Mouse (Mus musculus): ENCODE data around the gene Gm13271.
A peak's percentile ranks its signal among the peaks of the same experiment; 100 is the strongest.
"Not testable (repeated sequence)": the region's sequence is repeated elsewhere in the genome, so short reads cannot be mapped to it uniquely, and the experiment has no call there.

Gene Gm13271

DNA sequence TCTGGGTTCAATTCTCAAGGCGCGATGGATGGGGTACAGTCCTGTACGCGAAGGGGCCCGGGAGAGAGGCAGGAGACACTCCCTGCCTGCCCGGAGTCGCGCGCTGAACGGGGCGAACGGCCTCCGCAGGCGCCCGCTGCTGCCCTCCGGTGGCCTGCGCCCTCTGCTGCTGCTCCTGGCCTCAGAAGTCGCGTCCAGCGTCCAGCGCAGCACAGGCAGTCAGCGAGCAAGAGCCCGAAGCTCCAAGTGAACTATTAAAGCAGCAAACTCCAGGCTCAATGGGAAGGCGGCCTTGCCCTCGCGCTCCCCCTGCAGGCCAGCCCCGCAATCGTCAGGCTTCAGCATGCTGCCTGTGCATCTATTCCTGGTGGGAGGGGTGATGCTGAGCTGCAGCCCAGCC, 5.8 kb downstream of the Gm13271 start:
- peak; percentile 80 for DNase-seq (ENCODE audit: low spot score)

DNA sequence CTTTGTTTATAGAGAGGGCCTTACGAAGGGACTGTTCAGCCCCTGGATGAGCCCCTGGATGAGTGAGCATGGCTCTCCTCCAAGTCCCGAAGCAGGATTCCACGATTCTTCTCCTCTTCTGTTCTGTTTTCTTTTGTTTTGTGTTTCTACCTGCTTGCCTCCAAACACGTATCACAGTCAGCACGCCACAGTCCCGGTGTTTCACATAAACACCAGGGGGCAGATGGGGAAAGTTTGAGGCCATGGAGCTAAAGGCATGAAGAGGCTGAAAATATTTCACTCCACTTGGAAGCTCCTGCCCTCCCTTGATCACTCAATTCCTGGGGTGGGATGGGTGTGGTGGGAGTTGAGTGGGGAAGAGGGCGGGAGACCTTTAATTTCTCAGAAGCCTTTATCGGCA, 7.1 kb downstream of the Gm13271 start:
- DNase-seq (ENCODE audit: low spot score), result peak; percentile 71

DNA sequence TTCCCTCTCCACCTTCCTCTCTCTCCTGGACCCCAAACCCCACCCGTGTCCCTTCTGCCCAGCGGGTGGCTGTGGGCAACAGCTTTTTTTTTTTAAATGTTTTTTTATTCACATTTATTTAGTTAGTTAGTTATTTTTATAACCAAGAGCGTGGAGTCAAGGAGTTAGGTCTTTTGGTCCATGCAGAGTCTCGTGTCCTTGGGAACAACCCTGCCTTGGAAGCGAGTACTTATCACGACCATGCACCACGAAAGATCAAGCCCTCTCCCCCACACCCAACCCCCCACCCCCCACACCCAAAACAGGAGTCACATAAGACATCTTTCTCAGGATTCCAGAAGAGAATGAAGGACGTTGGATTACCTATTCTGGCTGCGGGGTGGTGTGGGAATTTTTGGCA, 7.7 kb downstream of the Gm13271 start:
- DNase-seq (ENCODE audit: low spot score), result peak; percentile 10

DNA sequence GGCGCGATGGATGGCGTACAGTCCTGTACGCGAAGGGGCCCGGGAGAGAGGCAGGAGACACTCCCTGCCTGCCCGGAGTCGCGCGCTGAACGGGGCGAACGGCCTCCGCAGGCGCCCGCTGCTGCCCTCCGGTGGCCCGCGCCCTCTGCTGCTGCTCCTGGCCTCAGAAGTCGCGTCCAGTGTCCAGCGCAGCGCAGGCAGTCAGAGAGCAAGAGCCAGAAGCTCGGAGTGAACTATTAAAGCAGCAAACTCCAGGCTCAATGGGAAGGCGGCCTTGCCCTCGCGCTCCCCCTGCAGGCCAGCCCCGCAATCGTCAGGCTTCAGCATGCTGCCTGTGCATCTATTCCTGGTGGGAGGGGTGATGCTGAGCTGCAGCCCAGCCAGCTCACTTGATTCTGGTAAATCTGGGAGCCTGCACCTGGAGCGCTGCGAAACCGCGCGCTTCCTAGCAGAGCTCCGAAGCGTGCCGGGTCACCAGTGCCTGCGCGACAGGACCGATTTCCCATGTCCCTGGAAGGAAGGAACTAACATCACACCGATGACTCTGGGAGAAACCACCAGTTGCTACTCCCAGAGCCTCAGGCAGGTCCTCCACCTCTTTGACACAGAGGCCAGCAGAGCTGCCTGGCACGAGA, 8.8 kb downstream of the Gm13271 start:
- peak; percentile 56 for DNase-seq (ENCODE audit: low spot score)

DNA sequence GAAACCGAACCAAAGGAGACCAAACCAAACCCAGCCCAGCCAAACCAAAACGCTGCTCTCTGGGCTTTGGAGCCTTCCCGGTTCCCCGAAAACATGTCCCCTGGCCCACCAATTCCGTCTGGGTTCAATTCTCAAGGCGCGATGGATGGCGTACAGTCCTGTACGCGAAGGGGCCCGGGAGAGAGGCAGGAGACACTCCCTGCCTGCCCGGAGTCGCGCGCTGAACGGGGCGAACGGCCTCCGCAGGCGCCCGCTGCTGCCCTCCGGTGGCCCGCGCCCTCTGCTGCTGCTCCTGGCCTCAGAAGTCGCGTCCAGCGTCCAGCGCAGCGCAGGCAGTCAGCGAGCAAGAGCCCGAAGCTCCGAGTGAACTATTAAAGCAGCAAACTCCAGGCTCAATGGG, 18.9 kb downstream of the Gm13271 start, which contains the start of gene Gm13290:
Gene Gm13290 (plus strand): TSS at position 301 of the 400 bp plus-strand sequence.
- not testable (repeated sequence) for DNase-seq (ENCODE audit: low spot score)

DNA sequence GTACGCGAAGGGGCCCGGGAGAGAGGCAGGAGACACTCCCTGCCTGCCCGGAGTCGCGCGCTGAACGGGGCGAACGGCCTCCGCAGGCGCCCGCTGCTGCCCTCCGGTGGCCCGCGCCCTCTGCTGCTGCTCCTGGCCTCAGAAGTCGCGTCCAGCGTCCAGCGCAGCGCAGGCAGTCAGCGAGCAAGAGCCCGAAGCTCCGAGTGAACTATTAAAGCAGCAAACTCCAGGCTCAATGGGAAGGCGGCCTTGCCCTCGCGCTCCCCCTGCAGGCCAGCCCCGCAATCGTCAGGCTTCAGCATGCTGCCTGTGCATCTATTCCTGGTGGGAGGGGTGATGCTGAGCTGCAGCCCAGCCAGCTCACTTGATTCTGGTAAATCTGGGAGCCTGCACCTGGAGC, 22.0 kb downstream of the Gm13271 start, which contains the start of gene Gm13289:
Gene Gm13289 (plus strand): TSS at position 301 of the 400 bp plus-strand sequence.
- DNase-seq (ENCODE audit: low spot score), result not testable (repeated sequence)

DNA sequence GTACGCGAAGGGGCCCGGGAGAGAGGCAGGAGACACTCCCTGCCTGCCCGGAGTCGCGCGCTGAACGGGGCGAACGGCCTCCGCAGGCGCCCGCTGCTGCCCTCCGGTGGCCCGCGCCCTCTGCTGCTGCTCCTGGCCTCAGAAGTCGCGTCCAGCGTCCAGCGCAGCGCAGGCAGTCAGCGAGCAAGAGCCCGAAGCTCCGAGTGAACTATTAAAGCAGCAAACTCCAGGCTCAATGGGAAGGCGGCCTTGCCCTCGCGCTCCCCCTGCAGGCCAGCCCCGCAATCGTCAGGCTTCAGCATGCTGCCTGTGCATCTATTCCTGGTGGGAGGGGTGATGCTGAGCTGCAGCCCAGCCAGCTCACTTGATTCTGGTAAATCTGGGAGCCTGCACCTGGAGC, 24.9 kb downstream of the Gm13271 start, which contains the start of gene Gm13272:
Gene Gm13272 (plus strand): TSS at position 301 of the 400 bp plus-strand sequence.
- DNase-seq (ENCODE audit: low spot score), result not testable (repeated sequence)

DNA sequence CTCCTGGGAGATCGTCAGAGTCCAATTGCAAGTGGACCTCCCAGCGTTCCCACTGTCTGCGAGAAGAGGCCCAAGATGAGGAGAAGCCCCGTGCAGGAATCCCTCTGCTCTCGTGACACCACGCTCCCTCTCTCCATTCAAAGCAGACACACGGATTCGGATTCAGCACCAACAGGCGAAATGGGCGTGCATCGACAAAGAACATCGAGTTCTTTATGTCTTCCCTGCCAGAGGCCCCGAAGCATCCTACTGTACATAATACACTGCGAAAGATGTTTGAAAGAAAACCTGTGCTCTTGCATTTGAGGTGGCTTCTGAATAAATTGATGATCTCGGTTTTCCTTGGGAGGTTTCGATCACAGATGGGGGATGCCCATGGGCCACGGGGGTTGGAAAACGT, 25.7 kb downstream of the Gm13271 start:
- DNase-seq (ENCODE audit: low spot score), result not testable (repeated sequence)

DNA sequence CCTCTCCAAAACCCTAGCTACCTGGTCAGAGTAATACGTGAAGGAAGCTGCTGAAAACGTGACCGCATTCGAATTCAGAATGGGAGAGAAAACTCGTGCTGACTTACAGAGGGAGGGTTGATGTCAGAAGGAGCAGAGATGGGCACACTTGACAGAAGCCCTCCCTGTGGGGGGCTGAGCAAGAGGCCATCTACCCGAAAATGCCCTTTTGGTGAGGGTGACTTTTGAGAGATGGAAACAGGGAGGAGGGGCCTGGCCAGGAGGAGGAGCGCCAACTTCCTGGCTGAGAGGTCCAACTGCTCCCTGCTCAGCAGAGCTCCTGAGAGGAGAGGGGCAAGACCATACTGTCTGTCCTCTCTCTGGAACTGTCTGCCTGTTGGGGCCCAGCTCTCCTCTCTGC, 27.2 kb downstream of the Gm13271 start, which contains the start of gene Ifnz:
Gene Ifnz (plus strand): TSS at position 301 of the 400 bp plus-strand sequence.
- not testable (repeated sequence) for DNase-seq (ENCODE audit: low spot score)

DNA sequence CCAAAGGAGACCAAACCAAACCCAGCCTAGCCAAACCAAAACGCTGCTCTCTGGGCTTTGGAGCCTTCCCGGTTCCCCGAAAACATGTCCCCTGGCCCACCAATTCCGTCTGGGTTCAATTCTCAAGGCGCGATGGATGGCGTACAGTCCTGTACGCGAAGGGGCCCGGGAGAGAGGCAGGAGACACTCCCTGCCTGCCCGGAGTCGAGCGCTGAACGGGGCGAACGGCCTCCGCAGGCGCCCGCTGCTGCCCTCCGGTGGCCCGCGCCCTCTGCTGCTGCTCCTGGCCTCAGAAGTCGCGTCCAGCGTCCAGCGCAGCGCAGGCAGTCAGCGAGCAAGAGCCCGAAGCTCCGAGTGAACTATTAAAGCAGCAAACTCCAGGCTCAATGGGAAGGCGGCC, 27.7 kb downstream of the Gm13271 start:
- DNase-seq (ENCODE audit: low spot score), result not testable (repeated sequence)

DNA sequence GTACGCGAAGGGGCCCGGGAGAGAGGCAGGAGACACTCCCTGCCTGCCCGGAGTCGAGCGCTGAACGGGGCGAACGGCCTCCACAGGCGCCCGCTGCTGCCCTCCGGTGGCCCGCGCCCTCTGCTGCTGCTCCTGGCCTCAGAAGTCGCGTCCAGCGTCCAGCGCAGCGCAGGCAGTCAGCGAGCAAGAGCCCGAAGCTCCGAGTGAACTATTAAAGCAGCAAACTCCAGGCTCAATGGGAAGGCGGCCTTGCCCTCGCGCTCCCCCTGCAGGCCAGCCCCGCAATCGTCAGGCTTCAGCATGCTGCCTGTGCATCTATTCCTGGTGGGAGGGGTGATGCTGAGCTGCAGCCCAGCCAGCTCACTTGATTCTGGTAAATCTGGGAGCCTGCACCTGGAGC, 30.7 kb downstream of the Gm13271 start, which contains the start of gene Gm13276:
Gene Gm13276 (plus strand): TSS at position 301 of the 400 bp plus-strand sequence.
- DNase-seq (ENCODE audit: low spot score), result not testable (repeated sequence)

DNA sequence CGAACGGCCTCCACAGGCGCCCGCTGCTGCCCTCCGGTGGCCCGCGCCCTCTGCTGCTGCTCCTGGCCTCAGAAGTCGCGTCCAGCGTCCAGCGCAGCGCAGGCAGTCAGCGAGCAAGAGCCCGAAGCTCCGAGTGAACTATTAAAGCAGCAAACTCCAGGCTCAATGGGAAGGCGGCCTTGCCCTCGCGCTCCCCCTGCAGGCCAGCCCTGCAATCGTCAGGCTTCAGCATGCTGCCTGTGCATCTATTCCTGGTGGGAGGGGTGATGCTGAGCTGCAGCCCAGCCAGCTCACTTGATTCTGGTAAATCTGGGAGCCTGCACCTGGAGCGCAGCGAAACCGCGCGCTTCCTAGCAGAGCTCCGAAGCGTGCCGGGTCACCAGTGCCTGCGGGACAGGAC, 33.7 kb downstream of the Gm13271 start, which contains the start of gene Gm13277:
Gene Gm13277 (plus strand): TSS at position 231 of the 400 bp plus-strand sequence.
- DNase-seq (ENCODE audit: low spot score), result peak; percentile 73

DNA sequence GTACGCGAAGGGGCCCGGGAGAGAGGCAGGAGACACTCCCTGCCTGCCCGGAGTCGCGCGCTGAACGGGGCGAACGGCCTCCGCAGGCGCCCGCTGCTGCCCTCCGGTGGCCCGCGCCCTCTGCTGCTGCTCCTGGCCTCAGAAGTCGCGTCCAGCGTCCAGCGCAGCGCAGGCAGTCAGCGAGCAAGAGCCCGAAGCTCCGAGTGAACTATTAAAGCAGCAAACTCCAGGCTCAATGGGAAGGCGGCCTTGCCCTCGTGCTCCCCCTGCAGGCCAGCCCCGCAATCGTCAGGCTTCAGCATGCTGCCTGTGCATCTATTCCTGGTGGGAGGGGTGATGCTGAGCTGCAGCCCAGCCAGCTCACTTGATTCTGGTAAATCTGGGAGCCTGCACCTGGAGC, 36.6 kb downstream of the Gm13271 start, which contains the start of gene Gm13278:
Gene Gm13278 (plus strand): TSS at position 301 of the 400 bp plus-strand sequence.
- not testable (repeated sequence) for DNase-seq (ENCODE audit: low spot score)

DNA sequence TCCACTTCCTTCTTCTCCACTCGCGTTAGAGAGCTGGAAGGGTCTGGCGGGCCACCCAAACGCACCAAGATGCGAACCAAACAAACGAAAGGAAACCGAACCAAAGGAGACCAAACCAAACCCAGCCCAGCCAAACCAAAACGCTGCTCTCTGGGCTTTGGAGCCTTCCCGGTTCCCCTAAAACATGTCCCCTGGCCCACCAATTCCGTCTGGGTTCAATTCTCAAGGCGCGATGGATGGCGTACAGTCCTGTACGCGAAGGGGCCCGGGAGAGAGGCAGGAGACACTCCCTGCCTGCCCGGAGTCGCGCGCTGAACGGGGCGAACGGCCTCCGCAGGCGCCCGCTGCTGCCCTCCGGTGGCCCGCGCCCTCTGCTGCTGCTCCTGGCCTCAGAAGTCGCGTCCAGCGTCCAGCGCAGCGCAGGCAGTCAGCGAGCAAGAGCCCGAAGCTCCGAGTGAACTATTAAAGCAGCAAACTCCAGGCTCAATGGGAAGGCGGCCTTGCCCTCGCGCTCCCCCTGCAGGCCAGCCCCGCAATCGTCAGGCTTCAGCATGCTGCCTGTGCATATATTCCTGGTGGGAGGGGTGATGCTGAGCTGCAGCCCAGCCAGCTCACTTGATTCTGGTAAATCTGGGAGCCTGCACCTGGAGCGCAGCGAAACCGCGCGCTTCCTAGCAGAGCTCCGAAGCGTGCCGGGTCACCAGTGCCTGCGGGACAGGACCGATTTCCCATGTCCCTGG, 39.4 kb downstream of the Gm13271 start, which contains the start of gene Gm13275:
Gene Gm13275 (plus strand): TSS at position 552 of the 740 bp plus-strand sequence.
- DNase-seq (ENCODE audit: low spot score), result peak; percentile 57

DNA sequence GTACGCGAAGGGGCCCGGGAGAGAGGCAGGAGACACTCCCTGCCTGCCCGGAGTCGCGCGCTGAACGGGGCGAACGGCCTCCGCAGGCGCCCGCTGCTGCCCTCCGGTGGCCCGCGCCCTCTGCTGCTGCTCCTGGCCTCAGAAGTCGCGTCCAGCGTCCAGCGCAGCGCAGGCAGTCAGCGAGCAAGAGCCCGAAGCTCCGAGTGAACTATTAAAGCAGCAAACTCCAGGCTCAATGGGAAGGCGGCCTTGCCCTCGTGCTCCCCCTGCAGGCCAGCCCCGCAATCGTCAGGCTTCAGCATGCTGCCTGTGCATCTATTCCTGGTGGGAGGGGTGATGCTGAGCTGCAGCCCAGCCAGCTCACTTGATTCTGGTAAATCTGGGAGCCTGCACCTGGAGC, 42.4 kb downstream of the Gm13271 start, which contains the start of gene Gm13279:
Gene Gm13279 (plus strand): TSS at position 301 of the 400 bp plus-strand sequence.
- not testable (repeated sequence) for DNase-seq (ENCODE audit: low spot score)

DNA sequence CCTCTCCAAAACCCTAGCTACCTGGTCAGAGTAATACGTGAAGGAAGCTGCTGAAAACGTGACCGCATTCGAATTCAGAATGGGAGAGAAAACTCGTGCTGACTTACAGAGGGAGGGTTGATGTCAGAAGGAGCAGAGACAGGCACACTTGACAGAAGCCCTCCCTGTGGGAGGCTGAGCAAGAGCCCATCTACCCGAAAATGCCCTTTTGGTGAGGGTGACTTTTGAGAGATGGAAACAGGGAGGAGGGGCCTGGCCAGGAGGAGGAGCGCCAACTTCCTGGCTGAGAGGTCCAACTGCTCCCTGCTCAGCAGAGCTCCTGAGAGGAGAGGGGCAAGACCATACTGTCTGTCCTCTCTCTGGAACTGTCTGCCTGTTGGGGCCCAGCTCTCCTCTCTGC, 44.7 kb downstream of the Gm13271 start, which contains the start of gene Gm13285:
Gene Gm13285 (plus strand): TSS at position 301 of the 400 bp plus-strand sequence.
- not testable (repeated sequence) for DNase-seq (ENCODE audit: low spot score)

DNA sequence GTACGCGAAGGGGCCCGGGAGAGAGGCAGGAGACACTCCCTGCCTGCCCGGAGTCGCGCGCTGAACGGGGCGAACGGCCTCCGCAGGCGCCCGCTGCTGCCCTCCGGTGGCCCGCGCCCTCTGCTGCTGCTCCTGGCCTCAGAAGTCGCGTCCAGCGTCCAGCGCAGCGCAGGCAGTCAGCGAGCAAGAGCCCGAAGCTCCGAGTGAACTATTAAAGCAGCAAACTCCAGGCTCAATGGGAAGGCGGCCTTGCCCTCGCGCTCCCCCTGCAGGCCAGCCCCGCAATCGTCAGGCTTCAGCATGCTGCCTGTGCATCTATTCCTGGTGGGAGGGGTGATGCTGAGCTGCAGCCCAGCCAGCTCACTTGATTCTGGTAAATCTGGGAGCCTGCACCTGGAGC, 48.3 kb downstream of the Gm13271 start, which contains the start of gene Gm13287:
Gene Gm13287 (plus strand): TSS at position 301 of the 400 bp plus-strand sequence.
- not testable (repeated sequence) for DNase-seq (ENCODE audit: low spot score)
